Mouse (Mus musculus) heart, adult 9 months (tissue): ENCODE measurements around the gene Gla.
"Not testable (repeated sequence)": the region's sequence is repeated elsewhere in the genome, so short reads cannot be mapped to it uniquely, and the experiment has no call there.

ENCODE experiments used
- DNase-seq, 2 experiments: peaks; one replicate each; pipeline ENCODE4 v3.0.0; 2022; ENCODE audit warnings: low spot score in 2 of 2

The Gla gene

DNA sequence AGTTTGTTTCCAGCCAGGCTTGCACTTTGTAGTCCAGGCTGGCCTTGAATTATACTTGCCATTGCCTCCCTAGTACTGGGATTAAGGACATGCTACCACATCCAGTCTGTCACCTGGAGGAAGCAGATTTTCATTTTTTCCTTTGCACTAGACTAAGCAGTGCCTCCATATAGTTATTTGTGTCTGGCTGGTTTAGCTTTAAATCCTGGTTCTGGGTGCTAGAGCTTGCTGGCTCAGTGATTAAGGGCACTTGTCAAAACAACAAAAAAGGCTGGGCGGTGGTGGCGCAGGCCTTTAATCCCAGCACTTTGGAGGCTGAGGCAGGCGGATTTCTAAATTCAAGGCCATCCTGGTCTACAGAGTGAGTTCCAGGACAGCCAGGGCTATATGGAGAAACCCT is 11.9 kb downstream of the Gla start:
- DNase-seq = no peak

DNA sequence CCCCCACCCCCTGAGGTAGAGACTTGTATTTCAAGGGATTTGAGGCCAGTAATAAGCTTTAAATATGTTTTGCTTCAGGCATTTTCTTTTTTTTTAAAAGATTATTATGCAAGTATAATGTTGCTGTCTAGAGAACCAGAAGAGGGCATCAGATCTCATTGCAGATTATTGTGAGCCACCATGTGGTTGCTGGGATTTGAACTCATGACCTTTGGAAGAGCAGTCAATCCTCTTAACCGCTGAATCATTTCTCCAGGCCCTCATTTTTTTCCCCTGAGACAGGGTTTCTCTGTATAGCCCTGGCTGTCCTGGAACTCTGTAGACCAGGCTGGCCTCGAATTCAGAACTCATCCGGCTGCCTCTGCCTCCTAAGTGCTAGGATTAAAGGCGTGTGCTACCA is 12.7 kb downstream of the Gla start:
- no peak for DNase-seq

DNA sequence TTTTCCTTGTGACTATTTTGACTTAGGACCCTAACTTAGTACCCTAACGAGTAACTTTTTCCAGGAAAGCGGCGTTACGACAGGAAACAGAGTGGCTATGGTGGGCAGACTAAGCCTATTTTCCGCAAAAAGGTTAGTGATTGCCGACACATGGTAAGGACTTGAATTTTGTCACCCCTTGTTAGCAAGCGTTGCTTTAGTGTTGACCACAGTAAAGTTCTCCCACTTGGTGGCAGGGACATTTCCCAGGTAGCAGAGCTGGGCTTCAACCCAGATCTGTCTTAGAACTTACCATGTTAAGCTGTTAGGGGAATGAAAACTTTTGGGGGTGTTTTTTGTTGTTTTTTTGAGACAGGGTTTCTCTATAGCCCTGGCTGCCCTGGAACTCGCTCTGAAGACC is 14.5 kb downstream of the Gla start:
- DNase-seq = no peak

DNA sequence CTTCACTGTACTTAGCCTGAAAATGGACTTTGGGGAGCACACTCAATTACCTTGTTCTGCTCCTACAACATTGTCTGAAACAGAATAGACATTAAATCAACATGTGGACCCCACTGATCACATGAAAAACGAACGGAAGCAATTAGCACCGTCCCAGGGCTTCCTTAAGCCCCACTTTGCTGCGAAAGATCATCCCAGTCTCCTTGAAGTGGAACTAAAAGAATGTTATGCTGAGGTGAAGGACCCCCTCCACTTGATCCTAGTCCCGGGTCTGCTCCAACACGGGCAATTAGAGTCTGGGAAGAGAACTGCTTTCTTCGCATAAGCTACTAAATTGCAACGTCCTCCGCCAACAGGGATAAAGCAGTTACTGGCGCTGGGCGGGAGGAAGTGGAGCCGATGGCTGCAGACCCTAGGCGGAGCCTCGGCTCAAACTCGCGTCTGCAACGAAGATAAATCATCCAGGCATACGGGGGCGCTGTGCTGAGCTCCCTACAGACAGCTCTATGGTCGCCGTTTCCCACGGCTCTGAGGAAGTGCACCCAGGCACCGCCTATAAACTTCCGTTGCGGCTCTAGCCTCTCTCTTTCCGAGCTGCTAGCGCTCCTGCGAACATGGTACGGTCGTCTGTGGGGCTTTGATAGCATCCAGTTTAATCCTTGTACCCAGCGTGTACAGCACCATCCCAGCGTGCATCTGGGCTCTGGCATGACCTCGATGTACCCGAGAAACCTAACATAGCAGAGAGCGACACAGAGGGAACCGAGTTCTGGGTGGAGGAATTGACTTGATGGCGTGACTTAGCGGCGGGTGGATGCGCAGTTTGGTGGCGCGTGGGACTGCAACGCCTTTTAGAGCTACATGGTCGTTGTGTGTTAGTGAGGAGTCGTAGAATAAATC is 15.6 kb downstream of the Gla start, which contains the start of gene Rpl36a:
Gene Rpl36a, plus strand, starts transcription at position 552 of the 900 bp plus-strand sequence.
- DNase-seq = peak; percentile 84 to 89

DNA sequence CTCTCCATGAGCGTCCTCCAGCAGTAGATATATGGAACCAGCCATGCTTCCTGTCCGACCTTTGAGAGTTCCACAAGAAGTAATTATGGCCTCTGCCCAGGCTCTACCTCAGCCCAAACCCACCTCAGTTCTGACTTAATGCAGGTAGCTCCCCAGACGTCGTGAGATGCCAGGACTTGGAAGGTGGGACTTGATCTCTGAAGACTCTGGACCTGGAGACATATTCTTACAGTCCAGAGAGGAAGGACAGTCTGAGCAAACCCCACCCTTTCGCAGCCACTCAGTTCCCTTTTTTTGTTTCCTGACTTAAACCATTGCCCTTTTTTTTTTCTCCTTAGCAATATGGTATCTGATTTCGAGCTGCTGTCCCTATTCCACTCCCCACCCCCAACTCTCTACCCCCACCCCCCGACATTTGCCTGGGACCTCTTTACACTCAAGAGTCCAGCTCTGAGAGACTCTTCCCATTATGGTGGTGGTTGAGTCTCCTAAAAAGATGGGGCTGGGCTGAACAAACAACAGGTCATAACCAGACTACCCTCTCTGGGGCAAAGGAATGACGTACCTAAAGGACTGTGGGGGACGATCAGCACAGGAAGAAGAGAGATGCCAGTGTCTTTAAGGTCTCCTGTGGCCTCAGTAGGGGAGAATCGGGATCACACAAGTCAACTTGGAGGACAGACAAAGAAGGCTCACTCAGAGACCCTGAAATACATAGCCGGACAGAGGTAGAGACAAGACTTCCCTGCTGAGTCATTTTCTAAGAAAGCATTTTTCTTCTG is 17.8 kb downstream of the Gla start, which contains the start of gene Btk:
Gene Btk, minus strand, starts transcription at position 683 of the 782 bp plus-strand sequence.
- no peak for DNase-seq

DNA sequence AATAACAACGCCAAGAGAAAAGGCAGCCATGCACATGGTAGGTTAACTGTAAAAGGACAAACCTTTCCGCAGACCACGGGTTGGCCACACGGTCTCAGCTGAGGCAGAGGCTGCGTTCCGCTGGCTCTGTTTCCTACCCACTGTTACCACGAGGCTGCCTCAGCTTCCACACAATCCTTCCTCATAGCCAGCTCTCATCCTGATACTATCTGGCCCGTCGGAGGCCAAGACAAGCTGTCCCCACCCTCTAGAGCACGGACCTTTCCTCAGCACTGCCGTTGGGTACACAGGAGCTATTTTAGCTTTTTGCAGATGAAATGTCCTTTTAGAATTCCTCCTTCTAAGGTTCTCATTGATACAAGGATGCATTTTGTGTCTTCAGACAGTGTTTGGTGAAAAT is 18.7 kb downstream of the Gla start:
- DNase-seq = no peak

DNA sequence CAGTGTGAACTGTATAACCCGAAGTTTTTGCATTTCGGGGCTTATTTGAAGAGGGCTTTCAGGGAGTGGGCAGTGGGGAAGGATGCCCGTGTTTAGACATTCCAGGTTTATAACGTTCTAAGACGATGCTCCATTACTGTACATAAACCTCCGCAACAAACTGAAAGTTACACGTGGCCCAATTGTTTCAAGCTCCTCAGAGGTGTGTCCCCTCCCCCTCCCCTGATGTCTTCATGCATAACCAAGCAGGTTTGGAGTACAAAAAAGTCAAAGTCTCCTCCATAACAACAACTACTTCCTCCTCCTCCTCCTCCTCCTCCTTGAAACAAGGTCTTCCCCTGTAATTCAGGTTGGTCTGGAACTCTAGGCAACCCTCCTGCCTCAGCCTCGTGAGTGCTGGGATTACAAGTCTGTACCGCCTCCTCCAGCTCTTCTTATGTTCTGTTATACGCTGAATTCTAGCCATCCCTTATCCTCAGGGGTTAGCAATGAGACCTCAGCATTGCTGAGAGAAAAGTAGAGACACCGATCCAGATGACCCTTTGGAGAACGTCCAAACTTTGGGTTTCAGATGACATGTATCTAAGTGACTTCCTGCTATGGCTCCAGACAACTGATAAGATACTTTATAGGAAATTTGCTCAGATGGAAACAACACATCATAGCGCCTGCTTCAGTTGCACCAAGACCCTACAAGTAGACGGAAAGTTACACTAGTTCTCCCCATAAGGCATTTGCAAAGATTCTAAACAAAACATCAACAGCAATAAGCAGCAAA is 20.2 kb downstream of the Gla start:
- DNase-seq = no peak

DNA sequence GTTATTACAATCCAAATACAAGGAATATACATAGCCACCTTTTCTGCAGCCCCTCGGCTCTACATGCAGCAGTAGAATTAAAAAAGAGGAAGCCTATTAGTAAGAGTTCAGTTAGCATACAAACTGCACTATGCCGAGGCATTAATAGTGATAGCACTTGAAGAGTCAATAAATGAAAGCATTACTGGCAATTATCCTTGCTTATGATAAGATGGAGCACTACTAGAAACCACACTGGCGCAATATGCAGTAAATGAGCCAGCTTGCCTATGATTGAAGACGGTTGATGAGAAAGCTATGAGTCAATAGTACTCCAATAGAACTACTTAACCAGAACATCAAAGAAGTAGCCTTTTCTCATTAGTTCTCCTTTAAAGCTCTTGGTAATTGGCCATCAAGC is 23.0 kb downstream of the Gla start:
- DNase-seq = no peak

DNA sequence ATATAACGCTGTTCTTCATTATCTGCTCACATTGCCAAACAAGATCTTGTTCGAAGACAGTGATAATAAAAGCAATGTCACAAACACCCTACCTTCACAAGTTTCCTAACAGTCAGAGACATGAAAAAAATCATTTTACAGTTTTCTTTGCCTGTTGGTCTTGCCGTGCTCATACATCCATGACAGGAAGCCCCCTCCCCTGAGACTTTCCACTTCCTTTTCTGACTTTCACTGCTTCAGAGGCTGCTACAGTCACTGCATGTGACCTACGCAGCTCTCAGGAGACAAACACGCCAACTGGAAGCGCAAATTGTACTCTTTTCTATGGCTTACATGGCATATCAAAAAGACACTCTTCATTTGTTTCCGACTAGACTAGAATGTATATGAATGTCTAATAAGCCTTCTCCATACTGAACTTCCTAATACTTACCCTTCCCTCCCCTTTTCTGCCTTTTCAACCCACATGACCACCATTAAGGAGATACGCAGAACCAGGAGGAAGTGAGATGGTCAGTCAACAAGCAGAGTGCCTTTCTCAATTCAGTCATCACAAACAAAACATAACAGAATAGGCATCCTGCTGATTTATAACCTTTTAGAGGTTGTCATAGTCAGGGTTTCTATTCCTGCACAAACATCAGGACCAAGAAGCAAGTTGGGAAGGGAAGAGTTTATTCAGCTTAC is 34.2 kb downstream of the Gla start:
- no peak for DNase-seq

DNA sequence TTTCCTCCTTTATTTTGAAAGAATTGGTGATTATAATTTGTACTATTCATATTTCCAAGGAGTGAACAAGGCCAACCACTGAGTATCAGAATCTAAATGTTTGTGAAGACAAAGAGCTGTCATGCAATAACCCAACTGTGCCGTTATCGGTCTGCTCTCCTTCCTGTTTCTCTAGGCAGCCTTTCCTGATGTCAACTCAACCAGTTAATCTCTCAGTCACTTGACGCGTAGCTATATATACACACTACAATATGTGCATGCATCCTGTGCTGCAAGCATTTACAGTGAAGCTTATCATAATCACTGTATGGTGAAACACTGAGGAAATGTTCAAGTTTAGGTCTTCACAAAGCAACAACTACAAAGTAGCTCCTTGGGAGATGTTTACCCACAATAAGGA is 36.6 kb downstream of the Gla start:
- DNase-seq = no peak

DNA sequence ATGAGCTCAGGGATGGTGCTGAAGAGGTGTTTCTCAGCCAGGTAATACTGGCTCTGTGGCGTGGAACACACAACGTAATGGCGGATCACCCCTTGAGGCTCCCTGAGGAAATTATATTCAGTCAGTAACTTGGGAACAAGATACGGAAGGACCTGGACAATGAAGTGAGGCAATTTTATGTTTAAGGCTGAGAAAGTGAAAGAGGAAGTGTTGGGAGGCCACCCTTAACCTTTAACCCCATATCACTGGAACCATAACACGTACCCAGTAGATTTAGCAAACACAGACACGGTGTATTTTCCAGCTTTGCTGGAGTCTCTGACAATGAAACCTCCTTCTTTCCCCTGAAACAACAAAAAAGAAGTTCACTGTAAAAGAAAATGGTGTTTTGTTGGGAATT is 46.5 kb downstream of the Gla start:
- no peak for DNase-seq

DNA sequence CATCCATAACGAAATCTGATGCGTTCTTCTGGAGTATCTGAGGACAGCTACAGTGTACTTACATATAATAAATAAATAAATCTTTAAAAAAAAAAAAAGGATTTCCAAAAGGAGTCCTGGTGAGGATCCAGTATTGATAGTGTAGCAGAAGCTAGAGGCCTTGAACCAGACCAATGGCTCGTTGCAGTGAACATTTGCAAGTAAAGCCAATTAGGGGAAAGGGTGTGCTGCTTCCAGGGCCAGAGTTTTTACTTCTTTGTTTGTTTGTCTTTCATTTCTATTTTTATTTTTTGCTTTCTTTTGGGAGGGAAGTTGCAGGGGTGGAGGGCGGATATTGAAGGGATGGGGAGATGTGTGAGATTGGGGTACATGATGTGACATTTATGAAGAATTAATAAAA is 47.6 kb downstream of the Gla start:
- no peak for DNase-seq

DNA sequence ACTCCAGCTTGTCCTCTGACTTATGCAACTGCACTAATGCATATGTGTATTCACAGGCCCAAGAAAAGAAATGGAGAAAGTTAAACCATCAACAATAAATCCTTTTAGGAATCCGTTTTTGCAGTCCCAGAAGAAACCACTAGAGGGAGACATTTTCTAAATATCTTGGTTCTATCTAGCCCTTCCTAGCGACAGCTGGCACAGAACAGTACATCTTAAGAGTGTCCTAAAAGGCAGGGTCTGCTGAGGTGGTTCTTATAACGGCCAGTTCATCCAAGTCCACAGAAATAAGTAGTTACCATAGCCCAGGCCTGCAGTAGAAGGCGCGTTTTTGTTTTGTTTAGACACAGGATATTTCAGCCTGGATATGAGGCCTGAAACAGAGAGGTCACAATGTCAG is 50.0 kb downstream of the Gla start:
- DNase-seq = peak in 1 of 2 experiments; percentile 19

DNA sequence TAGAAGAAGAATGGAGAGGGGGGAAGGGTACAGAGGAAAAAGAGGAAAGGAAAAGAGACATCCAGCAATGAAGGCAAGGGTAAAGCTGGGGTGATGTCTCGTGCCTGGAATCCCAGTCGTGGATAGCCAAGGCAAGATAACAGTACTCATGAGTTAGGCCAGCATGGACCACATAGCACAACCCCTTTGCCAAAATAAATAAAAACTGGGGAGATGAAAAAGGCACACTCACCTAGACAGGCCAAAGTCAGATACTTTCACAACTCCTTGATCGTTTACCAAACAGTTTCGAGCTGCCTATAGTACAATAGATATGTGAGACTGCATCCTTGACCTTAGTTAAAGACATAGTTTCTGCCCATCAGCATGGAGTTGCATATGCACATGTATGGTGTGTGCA is 53.6 kb downstream of the Gla start:
- DNase-seq = no peak

DNA sequence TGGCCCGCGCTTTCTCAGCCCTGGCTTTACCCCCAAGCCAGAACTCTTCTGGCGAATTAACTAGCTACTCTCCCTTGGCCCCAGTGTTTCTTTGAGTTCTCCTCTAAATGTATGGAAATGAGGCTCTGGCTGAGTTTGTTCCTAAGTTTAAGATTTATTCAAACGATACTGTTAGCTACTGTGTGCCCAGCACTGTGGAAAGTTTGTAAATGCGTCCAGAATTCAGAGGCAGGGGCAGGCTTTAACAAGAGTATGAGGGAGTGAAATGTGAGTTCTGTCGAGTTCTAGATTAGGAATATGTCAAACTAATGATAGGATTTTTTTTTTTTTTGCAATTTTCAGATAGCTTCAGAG is 59.0 kb downstream of the Gla start:
- DNase-seq = no peak

DNA sequence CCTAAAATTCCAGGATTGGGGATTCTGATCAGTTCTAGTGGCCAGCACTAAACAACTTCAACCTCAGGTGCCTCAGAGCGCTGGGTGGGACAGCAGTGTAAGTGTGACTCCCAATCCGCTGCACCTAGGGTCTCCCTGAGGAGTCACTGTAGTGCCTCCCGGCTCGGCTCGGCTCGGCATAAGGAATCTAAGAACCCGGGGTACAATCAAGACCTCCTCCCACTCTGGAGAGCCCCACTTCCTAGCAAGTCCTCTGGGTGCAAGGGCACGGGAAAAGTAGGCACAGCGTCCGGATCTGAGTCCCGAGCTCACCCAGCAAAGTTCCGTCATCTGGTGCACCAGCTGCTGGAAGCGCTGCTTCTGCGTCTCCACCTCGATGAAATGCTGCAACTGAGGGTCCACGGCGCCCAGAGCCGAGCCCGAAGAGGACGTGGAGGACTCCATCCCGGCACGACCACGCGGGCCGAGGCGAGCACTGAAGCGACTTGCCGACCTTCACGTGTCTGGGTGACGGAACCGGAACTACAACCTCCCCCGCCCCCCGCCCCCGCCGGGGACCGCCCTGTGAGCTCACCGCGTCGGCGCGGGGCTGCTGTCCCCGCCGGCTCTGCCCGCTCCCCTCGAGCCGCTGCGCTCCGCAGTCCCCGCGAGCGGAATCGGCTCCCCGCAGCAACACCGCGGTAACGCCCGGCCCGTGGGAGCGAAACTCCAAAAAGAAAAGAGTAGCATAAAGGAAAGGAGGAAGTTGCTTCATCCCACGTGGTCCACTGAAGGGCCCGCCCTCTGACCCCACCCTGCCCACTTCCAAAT is 59.6 kb downstream of the Gla start, which contains the start of gene Timm8a1:
Gene Timm8a1, minus strand, starts transcription at position 721 of the 810 bp plus-strand sequence.
- peak; percentile 49 to 59 for DNase-seq

DNA sequence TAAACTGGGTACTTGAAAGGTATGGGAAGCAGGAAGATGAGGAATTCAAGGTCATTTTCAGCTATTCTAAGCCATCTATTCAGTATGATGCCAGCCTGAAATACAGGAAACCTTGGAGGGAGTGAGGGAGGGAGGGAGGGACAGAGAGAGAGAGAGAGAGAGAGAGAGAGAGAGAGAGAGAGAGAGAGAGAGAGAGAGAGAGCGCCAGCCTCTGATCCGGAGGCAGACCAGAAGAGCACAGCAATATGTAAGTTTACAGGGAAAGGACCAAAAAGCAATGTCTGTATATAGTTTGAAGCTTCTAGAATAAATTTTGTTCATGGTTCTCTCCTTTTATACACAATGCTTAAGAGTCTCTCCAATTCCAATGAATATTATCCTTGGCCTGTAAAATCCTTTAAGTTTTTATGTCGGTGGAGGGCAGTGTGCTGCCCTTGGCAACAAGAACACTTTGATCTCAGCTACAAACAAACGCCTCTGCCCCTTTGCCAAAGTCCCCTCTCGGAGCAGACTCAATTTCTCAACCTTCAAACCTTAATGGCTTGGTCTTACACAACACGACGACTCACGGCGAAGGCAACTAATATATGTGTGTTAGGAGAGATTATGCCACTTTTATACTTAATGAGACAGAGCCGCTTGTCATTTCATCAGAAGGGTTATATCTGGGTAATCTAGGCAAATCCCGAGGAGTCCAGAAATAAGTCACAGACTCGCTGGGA is 60.4 kb downstream of the Gla start:
- no peak for DNase-seq

DNA sequence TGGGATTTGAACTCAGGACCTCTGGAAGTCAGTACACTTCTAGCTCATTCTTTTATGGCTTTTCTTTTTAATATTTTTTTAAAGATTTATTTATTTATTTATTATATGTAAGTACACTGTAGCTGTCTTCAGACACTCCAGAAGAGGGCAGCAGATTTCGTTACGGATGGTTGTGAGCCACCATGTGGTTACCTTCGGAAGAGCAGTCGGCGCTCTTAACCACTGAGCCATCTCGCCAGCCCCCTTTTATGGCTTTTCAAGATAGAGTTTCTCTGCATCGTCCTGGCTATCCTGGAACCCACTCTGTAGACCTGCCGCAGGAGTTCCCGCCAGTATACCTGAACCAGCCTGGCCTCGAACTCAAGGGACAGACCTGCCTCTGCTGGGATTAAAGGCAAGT is 61.1 kb downstream of the Gla start:
- DNase-seq = not testable (repeated sequence)
